Mouse (Mus musculus) MEL (cell line): ENCODE measurements at regions not wholly inside any gene's neighbourhood (a gene's known extent, or its start where the extent isn't known, plus 50 kb on each side); places are given as distances from the start of the nearest gene placed in this dataset.

Experiments
- CTCF ChIP-seq, 3 experiments: IDR thresholded peaks in 2 of 3; conservative IDR thresholded peaks in 1 of 3; 2 replicates each; pipeline ENCODE4 v1.5.1; 2011 to 2012; ENCODE audit warnings: low read length in 3 of 3, low read depth in 2 of 3, mild to moderate bottlenecking in 2 of 3, improper control_type of control experiment in 1 of 3, inconsistent platforms in 1 of 3, mixed read lengths in 1 of 3, moderate library complexity in 1 of 3; ENCODE audit not compliant: control insufficient read depth in 1 of 3, insufficient read depth in 1 of 3, poor library complexity in 1 of 3, severe bottlenecking in 1 of 3
- ETS1 ChIP-seq: IDR thresholded peaks from 2 replicates; pipeline ENCODE4 v1.6.1; 2012; ENCODE audit warnings: low read depth, mild to moderate bottlenecking, inconsistent platforms, low read length, improper control_type of control experiment, moderate library complexity
- GABPA ChIP-seq: IDR thresholded peaks from 2 replicates; pipeline ENCODE4 v1.6.1; 2012; ENCODE audit warnings: low read depth, mild to moderate bottlenecking, inconsistent platforms, low read length, improper control_type of control experiment, moderate library complexity
- MAZ ChIP-seq: IDR thresholded peaks from 2 replicates; pipeline ENCODE4 v1.6.1; 2012; ENCODE audit warnings: low read depth, mild to moderate bottlenecking, inconsistent platforms, low read length, improper control_type of control experiment
- MEF2A ChIP-seq: IDR thresholded peaks from 2 replicates; pipeline ENCODE4 v1.6.1; 2014; ENCODE audit warnings: low read depth, mild to moderate bottlenecking, inconsistent platforms, low read length, improper control_type of control experiment; ENCODE audit not compliant: poor library complexity, insufficient replicate concordance, severe bottlenecking; ENCODE audit errors: extremely low read depth
- MYB ChIP-seq: IDR thresholded peaks from 2 replicates; pipeline ENCODE4 v1.6.1; 2011; ENCODE audit warnings: mild to moderate bottlenecking, low read depth, low read length, improper control_type of control experiment
- POLR2A ChIP-seq, 2 experiments: IDR thresholded peaks; 2 replicates each; pipeline ENCODE4 v1.6.1; 2011 to 2012; ENCODE audit warnings: low read length in 2 of 2, mild to moderate bottlenecking in 2 of 2, control low read depth in 1 of 2, improper control_type of control experiment in 1 of 2, low read depth in 1 of 2, moderate library complexity in 1 of 2; ENCODE audit not compliant: control insufficient read depth in 1 of 2, insufficient read depth in 1 of 2, poor library complexity in 1 of 2
- RAD21 ChIP-seq: IDR thresholded peaks from 2 replicates; pipeline ENCODE4 v1.6.1; 2011; ENCODE audit warnings: mild to moderate bottlenecking, low read depth, low read length, improper control_type of control experiment
- SMC3 ChIP-seq: IDR thresholded peaks from 2 replicates; pipeline ENCODE4 v1.6.1; 2011; ENCODE audit warnings: low read depth, low read length, improper control_type of control experiment
- ZKSCAN1 ChIP-seq: IDR thresholded peaks from 2 replicates; pipeline ENCODE4 v1.6.1; 2012; ENCODE audit warnings: low read depth, mild to moderate bottlenecking, inconsistent platforms, low read length, improper control_type of control experiment, moderate library complexity
- ZNF384 ChIP-seq: IDR thresholded peaks from 2 replicates; pipeline ENCODE4 v1.6.1; 2012; ENCODE audit warnings: low read depth, mild to moderate bottlenecking, inconsistent platforms, low read length, improper control_type of control experiment

- no peak for TF ChIP-seq CTCF (IDR thresholded peaks at IDR 0.05 in 2 of 3, conservative IDR thresholded peaks at IDR 0.05 in 1 of 3; ENCODE audit: control insufficient read depth in 1 of 3, insufficient read depth in 1 of 3, low read depth in 2 of 3, low read length in 3 of 3, poor library complexity in 1 of 3, severe bottlenecking in 1 of 3)
- TF ChIP-seq SMC3 = no peak
- TF ChIP-seq POLR2A (IDR thresholded peaks at IDR 0.05; ENCODE audit: control insufficient read depth in 1 of 2, insufficient read depth in 1 of 2, low read depth in 1 of 2, low read length in 2 of 2, poor library complexity in 1 of 2) = no peak
- no peak for TF ChIP-seq ZKSCAN1
- TF ChIP-seq MAZ = no peak
- no peak for TF ChIP-seq GABPA
- TF ChIP-seq MYB = no peak
- TF ChIP-seq MEF2A = no peak
- no peak for TF ChIP-seq RAD21
- no peak for TF ChIP-seq ZNF384
- TF ChIP-seq ETS1 = no peak
These were observed 122.2 kb upstream of the Dkk2 start for GRCm38 (mm10) chr3:131962870-131963269.
